Mouse (Mus musculus) erythroblast, embryonic 14.5 days (primary cell): ENCODE measurements around the gene Saal1.

Source experiments
- GATA1 ChIP-seq: IDR thresholded peaks from 2 replicates; pipeline ENCODE4 v1.6.1; 2012; ENCODE audit warnings: low read length, inconsistent platforms, mixed read lengths
- TAL1 ChIP-seq: IDR thresholded peaks from 3 replicates; pipeline ENCODE4 v1.6.1; 2012; ENCODE audit warnings: low read length, inconsistent platforms, mixed read lengths

GRCm38 (mm10) chr7:46676808-46677360 is 33.6 kb downstream of the Saal1 start:
- TF ChIP-seq GATA1 (no peak), TAL1 (no peak)
